Mouse (Mus musculus) stomach, embryonic 14.5 days (tissue): ENCODE results near the gene Wipf1. TPM values are rescaled to one million over a fixed set of nuclear protein-coding genes. Genes with fewer than 3 reads are reported as not detected.

Experiments used
- ATAC-seq: fragments of 200-750 bp; cut with Nextera tagmentation; 2 replicates; pipeline ENCODE4 v1.8.0; 2017; ENCODE audit warnings: low read depth, moderate TSS enrichment; ENCODE audit not compliant: insufficient number of reproducible peaks, insufficient read depth, low FRiP score
- H3K27ac ChIP-seq: fragments of 300-500 bp; sonication (generic); 2 replicates; pipeline ENCODE4 v1.5.1; 2014; ENCODE audit warnings: mild to moderate bottlenecking, low read length, moderate library complexity, mixed read lengths
- H3K27me3 ChIP-seq: fragments of 300-500 bp; sonication (generic); 2 replicates; pipeline ENCODE4 v1.6.1; 2014; ENCODE audit warnings: low read length, control low read depth, mixed read lengths; ENCODE audit not compliant: control insufficient read depth, insufficient read depth
- H3K36me3 ChIP-seq: fragments of 300-500 bp; sonication (generic); 2 replicates; pipeline ENCODE4 v1.6.1; 2014; ENCODE audit warnings: mild to moderate bottlenecking, control low read depth, low read length, moderate library complexity, mixed read lengths; ENCODE audit not compliant: control insufficient read depth, insufficient read depth
- H3K4me1 ChIP-seq: fragments of 300-500 bp; sonication (generic); 2 replicates; pipeline ENCODE4 v1.6.1; 2014; ENCODE audit warnings: low read length, control low read depth, mixed read lengths; ENCODE audit not compliant: control insufficient read depth, insufficient read depth
- H3K4me2 ChIP-seq: fragments of 300-500 bp; sonication (generic); replicated peaks from 2 replicates; pipeline ENCODE4 v1.6.1; 2014; ENCODE audit warnings: low read depth, low read length, control low read depth
- H3K4me3 ChIP-seq: fragments of 300-500 bp; sonication (generic); 2 replicates; pipeline ENCODE4 v1.5.1; 2014; ENCODE audit warnings: low read depth, low read length, control low read depth
- H3K9ac ChIP-seq: fragments of 300-500 bp; sonication (generic); replicated peaks from 2 replicates; pipeline ENCODE4 v1.6.1; 2014; ENCODE audit warnings: low read depth, mild to moderate bottlenecking, control low read depth, low read length, moderate library complexity, mixed read lengths
- H3K9me3 ChIP-seq: fragments of 300-500 bp; sonication (generic); 2 replicates; pipeline ENCODE4 v1.6.1; 2016; ENCODE audit warnings: low read depth, low read length, control low read depth; ENCODE audit not compliant: control insufficient read depth
- WGBS: fragments of 180-500 bp; shearing (Covaris S2); extraction: QIAGEN DNeasy Blood & Tissue Kit; methylation state at CpG from one replicate; pipeline ENCODE4 v1.1.7; 2014; 5-methylcytosine and 5-hydroxymethylcytosine counted together
- polyA plus RNA-seq: library from polyadenylated mRNA; unstranded; fragments of >200 nt; fragmentation: Nextera tagmentation; extraction: Ambion mirVana; gene quantifications from 2 replicates; pipeline ENCODE4 v1.2.1, GENCODE M21; 2014

Wipf1 gene
- polyA plus RNA-seq, 1 experiment from 2014 or later: 12.0 TPM

- H3K4me3 ChIP-seq: no peak overlapping the region
- no peaks in the 10 kb centered on the region for H3K9me3 ChIP-seq
- no peak overlapping the region for H3K4me2 ChIP-seq
- H3K36me3 ChIP-seq: no peaks in the 10 kb centered on the region
- ATAC-seq: no peak
- H3K4me1 ChIP-seq: 0 out of 2 replicates have a peak, but pooled peaks cover 4% of the 10 kb centered on the region
- H3K9ac ChIP-seq: no peak overlapping the region
- WGBS: 73% methylated on average over 7 of the region's 7 CpGs
- no peak overlapping the region for H3K27ac ChIP-seq
- no peaks in the 10 kb centered on the region for H3K27me3 ChIP-seq
These were observed 62.3 kb downstream of the Wipf1 start for GRCm38 (mm10) chr2:73467071-73467851.

- no peaks in the 10 kb centered on the region for H3K36me3 ChIP-seq
- no peak overlapping the region for H3K27ac ChIP-seq
- H3K4me1 ChIP-seq: 0 out of 2 replicates have a peak, but pooled peaks cover 4% of the 10 kb centered on the region
- no peaks in the 10 kb centered on the region for H3K27me3 ChIP-seq
- H3K4me3 ChIP-seq: no peak overlapping the region
- H3K4me2 ChIP-seq: no peak overlapping the region
- no peaks in the 10 kb centered on the region for H3K9me3 ChIP-seq
- WGBS: 91% methylated on average over 10 of the region's 10 CpGs
- no peak for ATAC-seq
- no peak overlapping the region for H3K9ac ChIP-seq
These were observed 63.1 kb downstream of the Wipf1 start for GRCm38 (mm10) chr2:73466481-73466880.

- H3K4me2 ChIP-seq: no peak overlapping the region
- no peaks in the 10 kb centered on the region; the same call in 1 of the 2 replicates for H3K36me3 ChIP-seq
- H3K9me3 ChIP-seq: no peaks in the 10 kb centered on the region
- no peak overlapping the region for H3K9ac ChIP-seq
- WGBS: 35% methylated on average over 7 of the region's 7 CpGs
- no peak overlapping the region for H3K27ac ChIP-seq
- H3K4me3 ChIP-seq: no peak overlapping the region
- no peak for ATAC-seq
- no peaks in the 10 kb centered on the region for H3K27me3 ChIP-seq
- H3K4me1 ChIP-seq: 0 out of 2 replicates have a peak, but pooled peaks cover 4% of the 10 kb centered on the region
These were observed 65.9 kb downstream of the Wipf1 start for GRCm38 (mm10) chr2:73463431-73464194.

- H3K27ac ChIP-seq: no peak overlapping the region
- H3K4me3 ChIP-seq: no peak overlapping the region
- H3K9ac ChIP-seq: no peak overlapping the region
- H3K4me2 ChIP-seq: no peak overlapping the region
- ATAC-seq: no peak
- H3K9me3 ChIP-seq: no peaks in the 10 kb centered on the region
- WGBS: 87% methylated on average over 12 of the region's 12 CpGs
- 0 out of 2 replicates have a peak, but pooled peaks cover 4% of the 10 kb centered on the region for H3K4me1 ChIP-seq
- H3K36me3 ChIP-seq: no peaks in the 10 kb centered on the region; the same call in 1 of the 2 replicates
- H3K27me3 ChIP-seq: no peaks in the 10 kb centered on the region
These were observed 66.7 kb downstream of the Wipf1 start for GRCm38 (mm10) chr2:73462757-73463339.

- Histone ChIP-seq H3K9me3 (no peaks in the 10 kb centered on the region), H3K9ac (no peak overlapping the region), H3K36me3 (no peaks in the 10 kb centered on the region; the same call in 1 of the 2 replicates), H3K4me3 (no peak overlapping the region), H3K27me3 (no peaks in the 10 kb centered on the region), H3K4me1 (0 out of 2 replicates have a peak, but pooled peaks cover 4% of the 10 kb centered on the region), H3K4me2 (no peak overlapping the region), H3K27ac (no peak overlapping the region)
- no peak for ATAC-seq
- 63% methylated on average over 2 of the region's 2 CpGs for WGBS
These were observed 67.3 kb downstream of the Wipf1 start for GRCm38 (mm10) chr2:73462265-73462664.

- H3K36me3 ChIP-seq: no peaks in the 10 kb centered on the region; the same call in 1 of the 2 replicates
- H3K9me3 ChIP-seq: no peaks in the 10 kb centered on the region
- H3K4me3 ChIP-seq: no peak overlapping the region
- no peaks in the 10 kb centered on the region for H3K27me3 ChIP-seq
- H3K4me2 ChIP-seq: no peak overlapping the region
- WGBS: 52% methylated on average over 3 of the region's 3 CpGs
- ATAC-seq: no peak
- 0 out of 2 replicates have a peak, but pooled peaks cover 4% of the 10 kb centered on the region for H3K4me1 ChIP-seq
- no peak overlapping the region for H3K9ac ChIP-seq
- no peak overlapping the region for H3K27ac ChIP-seq
These were observed 69.4 kb downstream of the Wipf1 start for GRCm38 (mm10) chr2:73460168-73460567.

GRCm38 (mm10) chr2:73459607-73460153, 69.9 kb downstream of the Wipf1 start:
- H3K27me3 ChIP-seq: no peaks in the 10 kb centered on the region
- H3K4me1 ChIP-seq: 0 out of 2 replicates have a peak, but pooled peaks cover 4% of the 10 kb centered on the region
- no peak overlapping the region for H3K4me2 ChIP-seq
- WGBS: 73% methylated on average over 4 of the region's 4 CpGs
- no peak overlapping the region for H3K4me3 ChIP-seq
- H3K9ac ChIP-seq: no peak overlapping the region
- no peak overlapping the region for H3K27ac ChIP-seq
- H3K36me3 ChIP-seq: no peaks in the 10 kb centered on the region; the same call in 1 of the 2 replicates
- H3K9me3 ChIP-seq: no peaks in the 10 kb centered on the region
- ATAC-seq: no peak

GRCm38 (mm10) chr2:73456886-73457285, 72.6 kb downstream of the Wipf1 start:
- no peaks in the 10 kb centered on the region for H3K4me1 ChIP-seq
- H3K4me2 ChIP-seq: no peak overlapping the region
- H3K27me3 ChIP-seq: no peaks in the 10 kb centered on the region
- H3K4me3 ChIP-seq: no peak overlapping the region
- WGBS: 87% methylated on average over 6 of the region's 6 CpGs
- no peaks in the 10 kb centered on the region for H3K9me3 ChIP-seq
- no peaks in the 10 kb centered on the region; the same call in 1 of the 2 replicates for H3K36me3 ChIP-seq
- no peak for ATAC-seq
- no peak overlapping the region for H3K27ac ChIP-seq
- H3K9ac ChIP-seq: no peak overlapping the region
